17 mouse cellular contexts compared by ENCODE assay signal in genomic region chr8:9072724-9073123, GRCm38 (mm10).
"Had no signal": no experiment of that assay in that cellular context is flagged by ENCODE, and none has a peak within 500 bp of the region (broad histone marks: within the 10 kb centered on the region; RNA-seq: fewer than 3 reads in every experiment).

No protein-coding gene starts in this region.

- H3K9ac ChIP-seq: lung, embryonic 14.5 days; midbrain, embryonic 12.5 days; neural tube, embryonic 13.5 days; neural tube, embryonic 15.5 days had no signal

- H3K9me3 ChIP-seq: midbrain, embryonic 10.5 days; midbrain, embryonic 12.5 days; neural tube, embryonic 13.5 days; neural tube, embryonic 15.5 days had no signal

- H3K4me3 ChIP-seq: midbrain, embryonic 10.5 days; midbrain, embryonic 12.5 days; myocyte; neural tube, embryonic 13.5 days; neural tube, embryonic 15.5 days had no signal

- H3K27me3 ChIP-seq: midbrain, embryonic 12.5 days; neural tube, embryonic 13.5 days; neural tube, embryonic 15.5 days had no signal

- H3K4me2 ChIP-seq: lung, embryonic 14.5 days; midbrain, embryonic 12.5 days; neural tube, embryonic 13.5 days; neural tube, embryonic 15.5 days had no signal

- H3K27ac ChIP-seq: midbrain, embryonic 10.5 days; midbrain, embryonic 12.5 days; neural tube, embryonic 13.5 days; neural tube, embryonic 15.5 days had no signal

- ATAC-seq: midbrain, embryonic 16.5 days had no signal

- H3K36me3 ChIP-seq: midbrain, embryonic 10.5 days; midbrain, embryonic 12.5 days; neural tube, embryonic 13.5 days; neural tube, embryonic 15.5 days had no signal

- H3K4me1 ChIP-seq: midbrain, embryonic 12.5 days; neural tube, embryonic 13.5 days; neural tube, embryonic 15.5 days had no signal

- DNase-seq: lung, postnatal 10 days; midbrain, embryonic 14.5 days; retina, postnatal 1 day; right cerebral cortex, adult 18-20 months; right cerebral cortex, postnatal 25 days; right cerebral cortex, postnatal 4 days; spleen, adult 18-20 months; thymus, adult 18-20 months; thymus, postnatal 14 days; thymus, postnatal 36 days had no signal
